Mouse (Mus musculus) heart, embryonic 14.5 days (tissue): ENCODE measurements at regions not wholly inside any gene's neighbourhood (a gene's known extent, or its start where the extent isn't known, plus 50 kb on each side); places are given as distances from the start of the nearest gene placed in this dataset.

Source experiments
- ATAC-seq: fragments of 200-750 bp; cut with Nextera tagmentation; 2 replicates; pipeline ENCODE4 v1.8.0; 2017; ENCODE audit warnings: low read depth, moderate TSS enrichment; ENCODE audit not compliant: insufficient number of reproducible peaks, insufficient read depth, low FRiP score
- H3K27ac ChIP-seq, 2 experiments: fragments of 200-500 bp in 1 of 2; fragments of 300-500 bp in 1 of 2; sonication (generic) in 1 of 2; replicated peaks in 1 of 2; 2 replicates each; pipeline ENCODE4 v1.5.1; 2012 to 2014; ENCODE audit warnings: low read depth in 2 of 2, low read length in 2 of 2, control low read depth in 1 of 2, mild to moderate bottlenecking in 1 of 2, mixed read lengths in 1 of 2; ENCODE audit not compliant: control insufficient read depth in 1 of 2, insufficient read depth in 1 of 2
- H3K27me3 ChIP-seq: fragments of 300-500 bp; sonication (generic); 2 replicates; pipeline ENCODE4 v1.6.1; 2014; ENCODE audit warnings: mild to moderate bottlenecking, low read length, control low read depth; ENCODE audit not compliant: control insufficient read depth, insufficient read depth
- H3K36me3 ChIP-seq: fragments of 300-500 bp; sonication (generic); 2 replicates; pipeline ENCODE4 v1.6.1; 2014; ENCODE audit warnings: mild to moderate bottlenecking, control low read depth, low read length, mixed read lengths; ENCODE audit not compliant: control insufficient read depth, insufficient read depth
- H3K4me1 ChIP-seq, 2 experiments: fragments of 200-500 bp in 1 of 2; fragments of 300-500 bp in 1 of 2; sonication (generic) in 1 of 2; 2 replicates each; pipeline ENCODE4 v1.6.1; 2012 to 2014; ENCODE audit warnings: low read length in 2 of 2, control low read depth in 1 of 2, mixed read lengths in 1 of 2; ENCODE audit not compliant: control insufficient read depth in 2 of 2, insufficient read depth in 2 of 2
- H3K4me2 ChIP-seq: fragments of 300-500 bp; sonication (generic); 2 replicates; pipeline ENCODE4 v1.6.1; 2014; ENCODE audit warnings: mild to moderate bottlenecking, low read length
- H3K4me3 ChIP-seq, 2 experiments: fragments of 200-500 bp in 1 of 2; fragments of 300-500 bp in 1 of 2; sonication (generic) in 1 of 2; 2 replicates each; pipeline ENCODE4 v1.5.1; 2012 to 2014; ENCODE audit warnings: low read length in 2 of 2, mild to moderate bottlenecking in 2 of 2, control low read depth in 1 of 2, low read depth in 1 of 2, moderate library complexity in 1 of 2; ENCODE audit not compliant: control insufficient read depth in 1 of 2, insufficient read depth in 1 of 2
- H3K9ac ChIP-seq: fragments of 300-500 bp; sonication (generic); 2 replicates; pipeline ENCODE4 v1.6.1; 2014; ENCODE audit warnings: mild to moderate bottlenecking, low read length
- H3K9me3 ChIP-seq: fragments of 300-500 bp; sonication (generic); 2 replicates; pipeline ENCODE4 v1.6.1; 2016; ENCODE audit warnings: low read length, control low read depth; ENCODE audit not compliant: control insufficient read depth
- WGBS: fragments of 180-500 bp; shearing (Covaris S2); extraction: QIAGEN DNeasy Blood & Tissue Kit; methylation state at CpG from one replicate; pipeline ENCODE4 v1.1.7; 2014; 5-methylcytosine and 5-hydroxymethylcytosine counted together

- WGBS, result 54% methylated on average over 10 of the region's 10 CpGs
- H3K9me3 ChIP-seq, result no peaks in the 10 kb centered on the region
- no peak overlapping the region for H3K9ac ChIP-seq
- no peaks in the 10 kb centered on the region for H3K4me1 ChIP-seq
- ATAC-seq, result no peak
- no peaks in the 10 kb centered on the region for H3K36me3 ChIP-seq
- H3K4me3 ChIP-seq, result no peak overlapping the region
- H3K27me3 ChIP-seq, result no peaks in the 10 kb centered on the region
- H3K4me2 ChIP-seq, result no peak overlapping the region
- no peak overlapping the region for H3K27ac ChIP-seq
Observed at GRCm38 (mm10) chr2:48634456-48635174, 179.3 kb upstream of the Acvr2a start.

DNA sequence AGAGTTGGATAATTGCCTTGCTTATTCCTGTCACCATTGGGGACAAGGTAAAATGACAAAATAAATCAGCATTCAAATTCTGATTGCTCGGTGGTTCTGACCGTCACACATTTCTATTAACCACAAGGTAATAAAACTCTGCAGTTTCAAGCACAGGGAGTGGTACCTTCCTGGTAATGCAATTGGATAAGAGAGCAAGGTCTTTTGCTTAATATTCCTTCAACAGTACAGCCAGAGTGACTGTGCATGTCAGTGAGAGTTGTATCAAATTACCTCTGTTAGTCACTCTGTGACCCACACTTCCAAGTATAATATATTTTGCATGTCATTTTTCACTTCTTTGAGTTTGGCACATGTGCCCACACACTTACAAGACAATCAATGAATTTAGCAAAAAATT is 177.8 kb upstream of the Acvr2a start:
- no peak overlapping the region for H3K27ac ChIP-seq
- H3K27me3 ChIP-seq, result no peaks in the 10 kb centered on the region
- no peak for ATAC-seq
- H3K4me1 ChIP-seq, result no peaks in the 10 kb centered on the region
- no peak overlapping the region for H3K4me2 ChIP-seq
- no peaks in the 10 kb centered on the region for H3K9me3 ChIP-seq
- WGBS, result 82% methylated on average over 2 of the region's 2 CpGs
- no peaks in the 10 kb centered on the region for H3K36me3 ChIP-seq
- no peak overlapping the region for H3K9ac ChIP-seq
- no peak overlapping the region for H3K4me3 ChIP-seq

DNA sequence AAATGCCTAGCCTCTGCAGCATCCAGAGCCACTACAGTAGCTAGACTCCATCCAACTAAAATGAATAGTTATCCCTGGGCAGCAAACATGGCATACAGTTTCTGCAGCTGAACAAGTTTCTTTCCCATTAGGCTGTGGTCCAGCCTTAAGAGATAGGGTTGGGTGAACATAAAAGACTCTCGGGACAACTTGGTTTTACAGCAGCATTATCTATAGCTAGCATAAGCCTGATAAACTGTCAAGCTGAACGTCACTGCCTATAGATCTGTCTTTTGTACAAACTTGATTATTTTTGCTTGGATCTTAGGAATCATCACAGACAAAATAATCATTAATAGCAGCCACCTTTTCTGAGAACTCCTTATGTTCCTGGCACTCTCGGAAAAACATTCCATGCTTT is 169.8 kb upstream of the Acvr2a start:
- H3K9me3 ChIP-seq, result no peaks in the 10 kb centered on the region
- no peaks in the 10 kb centered on the region for H3K4me1 ChIP-seq
- H3K9ac ChIP-seq, result no peak overlapping the region
- no peaks in the 10 kb centered on the region for H3K36me3 ChIP-seq
- no peak overlapping the region for H3K4me3 ChIP-seq
- no peaks in the 10 kb centered on the region for H3K27me3 ChIP-seq
- no peak overlapping the region for H3K4me2 ChIP-seq
- H3K27ac ChIP-seq, result no peak overlapping the region
- WGBS, result 40% methylated on average over 3 of the region's 3 CpGs
- ATAC-seq, result no peak

DNA sequence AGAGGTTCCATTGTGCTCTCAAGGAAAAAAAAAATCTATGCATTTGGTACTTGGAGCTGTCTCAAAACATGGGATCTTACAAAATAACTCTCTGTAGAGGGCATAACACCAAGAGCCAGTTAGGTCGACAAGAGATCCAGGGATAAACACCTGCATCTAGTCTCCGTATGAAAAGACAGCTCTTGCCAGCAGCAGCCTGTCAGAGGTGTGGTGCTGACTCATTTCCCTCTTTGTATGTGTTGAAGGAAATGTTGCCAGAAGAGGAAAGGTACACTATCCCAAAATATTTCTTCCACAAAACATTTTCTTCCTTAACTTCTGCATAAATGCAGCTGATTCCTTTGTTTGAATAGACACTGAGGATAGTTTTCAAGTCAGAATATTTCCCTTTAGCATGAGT is 163.6 kb upstream of the Acvr2a start:
- WGBS, result 32% methylated on average over 2 of the region's 2 CpGs
- no peak overlapping the region for H3K27ac ChIP-seq
- H3K27me3 ChIP-seq, result no peaks in the 10 kb centered on the region
- no peak overlapping the region for H3K9ac ChIP-seq
- no peaks in the 10 kb centered on the region for H3K36me3 ChIP-seq
- no peak overlapping the region for H3K4me2 ChIP-seq
- no peak for ATAC-seq
- H3K9me3 ChIP-seq, result no peaks in the 10 kb centered on the region
- no peak overlapping the region for H3K4me3 ChIP-seq
- H3K4me1 ChIP-seq, result no peaks in the 10 kb centered on the region

GRCm38 (mm10) chr2:48661222-48661621 is 152.7 kb upstream of the Acvr2a start:
- Histone ChIP-seq H3K27ac (no peak overlapping the region), H3K27me3 (no peaks in the 10 kb centered on the region), H3K4me2 (no peak overlapping the region), H3K4me1 (no peaks in the 10 kb centered on the region), H3K36me3 (no peaks in the 10 kb centered on the region), H3K9ac (no peak overlapping the region), H3K9me3 (no peaks in the 10 kb centered on the region), H3K4me3 (no peak overlapping the region)
- ATAC-seq, result no peak
- 39% methylated on average over 1 of the region's 1 CpGs for WGBS

- Histone ChIP-seq H3K36me3 (no peaks in the 10 kb centered on the region), H3K4me1 (no peaks in the 10 kb centered on the region), H3K4me2 (no peak overlapping the region), H3K4me3 (no peak overlapping the region), H3K9ac (no peak overlapping the region), H3K27ac (no peak overlapping the region), H3K27me3 (no peaks in the 10 kb centered on the region), H3K9me3 (no peaks in the 10 kb centered on the region)
- 58% methylated on average over 2 of the region's 2 CpGs for WGBS
- no peak for ATAC-seq
Observed at GRCm38 (mm10) chr2:48665103-48665502, 148.8 kb upstream of the Acvr2a start.

DNA sequence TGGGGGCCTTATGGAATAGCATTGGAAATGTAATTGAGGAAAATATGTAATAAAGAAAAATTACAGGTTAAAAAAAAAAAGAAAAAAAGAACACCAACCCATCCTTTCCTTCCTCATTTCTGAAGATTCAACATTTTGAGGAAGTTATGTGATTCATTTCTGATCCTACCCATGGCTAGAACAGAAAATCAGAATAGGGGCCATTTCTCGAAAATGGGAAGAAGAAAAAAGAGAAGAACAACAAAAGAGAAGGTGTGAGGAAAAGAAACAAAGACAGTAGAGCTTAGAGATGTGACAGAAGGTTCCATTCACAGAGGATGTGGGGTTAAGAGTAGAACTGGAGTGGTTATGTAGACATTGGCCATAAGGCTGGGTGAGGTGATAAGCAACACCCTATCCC is 124.8 kb upstream of the Acvr2a start:
- Histone ChIP-seq H3K36me3 (no peaks in the 10 kb centered on the region), H3K9ac (no peak overlapping the region), H3K27me3 (no peaks in the 10 kb centered on the region), H3K9me3 (no peaks in the 10 kb centered on the region), H3K4me1 (no peaks in the 10 kb centered on the region), H3K4me3 (no peak overlapping the region), H3K27ac (no peak overlapping the region), H3K4me2 (no peak overlapping the region)
- 86% methylated on average over 1 of the region's 1 CpGs for WGBS
- ATAC-seq, result no peak

DNA sequence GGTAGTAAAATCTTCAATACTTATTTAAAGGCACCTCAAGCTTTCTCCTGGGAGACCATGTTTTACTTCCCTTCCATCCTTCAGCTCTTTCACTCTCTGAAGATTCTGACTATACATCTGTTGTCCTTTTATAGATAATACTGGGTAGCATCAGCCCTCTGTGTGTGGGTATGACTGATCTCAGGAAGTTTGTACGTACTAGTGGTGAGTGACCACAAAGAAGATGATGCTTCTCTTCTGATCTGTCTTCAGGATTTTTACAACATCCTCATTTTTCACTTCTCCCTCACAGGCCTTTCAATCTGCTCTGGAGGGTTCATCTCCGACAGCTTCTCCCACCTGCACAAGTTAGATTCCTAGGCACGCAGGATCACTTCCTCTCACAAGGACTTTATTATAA is 119.4 kb upstream of the Acvr2a start:
- Histone ChIP-seq H3K4me3 (no peak overlapping the region), H3K9ac (no peak overlapping the region), H3K36me3 (no peaks in the 10 kb centered on the region), H3K27me3 (no peaks in the 10 kb centered on the region), H3K4me2 (no peak overlapping the region), H3K27ac (no peak overlapping the region), H3K4me1 (no peaks in the 10 kb centered on the region), H3K9me3 (no peaks in the 10 kb centered on the region)
- WGBS, result 86% methylated on average over 3 of the region's 3 CpGs
- ATAC-seq, result no peak
